Mouse (Mus musculus): Measurements from ENCODE around the gene Pigk. TPM values are rescaled to one million over a fixed set of nuclear protein-coding genes. Genes with fewer than 3 reads are reported as not detected.

The Pigk gene
- polyA plus RNA-seq, 1 experiment = 3.9 TPM

DNA sequence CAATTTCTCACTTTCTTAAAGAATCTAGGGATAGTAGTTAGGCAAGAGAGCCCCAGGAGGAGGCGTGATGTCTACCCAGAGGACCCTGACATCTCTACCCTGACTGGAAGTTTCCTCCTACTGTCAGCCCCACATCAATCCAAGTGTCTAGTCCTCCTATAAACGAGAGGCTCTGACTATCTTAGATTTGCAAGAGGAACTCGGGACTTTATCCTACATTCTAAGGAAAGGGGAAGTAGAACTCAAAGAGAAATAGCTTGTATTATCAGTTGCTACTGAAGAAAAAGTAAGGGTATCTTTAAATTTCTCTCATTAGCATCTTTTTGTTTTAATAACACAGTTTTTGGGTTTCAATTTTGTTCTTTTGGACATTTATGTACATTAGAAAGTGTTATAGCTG is 106.5 kb downstream of the Pigk start:
- Histone ChIP-seq H3K27me3 (ENCODE audit: control insufficient read depth, insufficient read depth, low read length) (no peaks in the 10 kb centered on the region), H3K27ac (ENCODE audit: insufficient read depth, low read depth, low read length) (no peak overlapping the region), H3K4me1 (ENCODE audit: control insufficient read depth, insufficient read depth, insufficient read length, low read length) (no peaks in the 10 kb centered on the region), H3K36me3 (ENCODE audit: control insufficient read depth, insufficient read depth, low read length) (no peaks in the 10 kb centered on the region), H3K4me3 (ENCODE audit: low read depth, low read length) (no peak overlapping the region)
- WGBS = 65% methylated on average over 3 of the region's 3 CpGs
- TF ChIP-seq POLR2A (IDR thresholded peaks at IDR 0.05; ENCODE audit: low read depth, low read length) (no peak), CTCF (IDR thresholded peaks at IDR 0.05; ENCODE audit: extremely low read depth, insufficient read length, insufficient replicate concordance, low read depth, low read length) (no peak)

DNA sequence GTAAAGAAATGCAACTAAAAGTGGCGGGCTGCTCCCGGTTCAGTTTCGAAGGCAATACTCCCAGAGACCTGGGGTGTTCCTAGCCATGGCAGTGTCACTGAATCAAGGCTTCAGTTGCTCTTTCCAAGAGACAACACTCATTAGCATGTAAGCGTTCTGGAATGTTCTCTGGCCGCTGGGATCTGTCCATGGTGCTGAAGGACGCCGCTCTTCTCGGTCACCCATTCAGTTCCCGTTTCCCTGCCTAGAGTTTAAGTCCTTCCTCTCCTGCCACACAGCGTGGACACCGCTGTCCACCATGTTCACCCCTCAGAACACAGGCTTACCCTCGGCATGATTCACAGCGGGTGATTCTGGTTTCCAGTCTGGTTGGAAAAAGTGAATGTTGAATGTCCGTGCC is 107.3 kb downstream of the Pigk start:
- Histone ChIP-seq H3K36me3 (ENCODE audit: control insufficient read depth, insufficient read depth, low read length) (no peaks in the 10 kb centered on the region), H3K27ac (ENCODE audit: insufficient read depth, low read depth, low read length) (no peak overlapping the region), H3K4me1 (ENCODE audit: control insufficient read depth, insufficient read depth, insufficient read length, low read length) (no peaks in the 10 kb centered on the region), H3K27me3 (ENCODE audit: control insufficient read depth, insufficient read depth, low read length) (no peaks in the 10 kb centered on the region), H3K4me3 (ENCODE audit: low read depth, low read length) (no peak overlapping the region)
- WGBS = 41% methylated on average over 14 of the region's 14 CpGs
- TF ChIP-seq POLR2A (IDR thresholded peaks at IDR 0.05; ENCODE audit: low read depth, low read length) = no peak
- TF ChIP-seq CTCF (IDR thresholded peaks at IDR 0.05; ENCODE audit: extremely low read depth, insufficient read length, insufficient replicate concordance, low read depth, low read length) = no peak

DNA sequence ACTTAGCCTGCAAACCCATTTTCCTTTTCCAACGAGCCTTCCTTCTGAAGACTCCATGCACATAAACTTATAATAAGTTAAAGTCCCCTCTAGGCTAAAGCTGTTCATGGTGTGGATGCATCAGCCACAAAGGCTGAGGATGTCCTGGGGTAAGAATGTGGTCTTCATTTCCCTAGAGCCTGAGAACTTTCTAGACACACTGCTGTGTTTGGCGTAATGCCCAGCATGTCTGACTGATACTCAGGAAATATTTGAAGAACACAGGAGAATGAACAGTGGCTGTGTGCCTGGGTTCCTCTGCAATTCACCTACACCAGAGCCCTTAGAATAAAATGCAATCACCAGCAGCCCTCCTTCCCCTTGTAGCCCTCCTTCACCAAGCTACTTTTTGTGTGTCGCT is 117.5 kb downstream of the Pigk start:
- no peaks in the 10 kb centered on the region for H3K36me3 ChIP-seq (ENCODE audit: control insufficient read depth, insufficient read depth, low read length)
- no peaks in the 10 kb centered on the region for H3K4me1 ChIP-seq (ENCODE audit: control insufficient read depth, insufficient read depth, insufficient read length, low read length)
- TF ChIP-seq POLR2A (IDR thresholded peaks at IDR 0.05; ENCODE audit: low read depth, low read length) = no peak
- TF ChIP-seq CTCF (IDR thresholded peaks at IDR 0.05; ENCODE audit: extremely low read depth, insufficient read length, insufficient replicate concordance, low read depth, low read length) = no peak
- no peaks in the 10 kb centered on the region for H3K27me3 ChIP-seq (ENCODE audit: control insufficient read depth, insufficient read depth, low read length)
- H3K27ac ChIP-seq (ENCODE audit: insufficient read depth, low read depth, low read length) = no peak overlapping the region
- 74% methylated on average over 3 of the region's 3 CpGs for WGBS
- H3K4me3 ChIP-seq (ENCODE audit: low read depth, low read length) = no peak overlapping the region

DNA sequence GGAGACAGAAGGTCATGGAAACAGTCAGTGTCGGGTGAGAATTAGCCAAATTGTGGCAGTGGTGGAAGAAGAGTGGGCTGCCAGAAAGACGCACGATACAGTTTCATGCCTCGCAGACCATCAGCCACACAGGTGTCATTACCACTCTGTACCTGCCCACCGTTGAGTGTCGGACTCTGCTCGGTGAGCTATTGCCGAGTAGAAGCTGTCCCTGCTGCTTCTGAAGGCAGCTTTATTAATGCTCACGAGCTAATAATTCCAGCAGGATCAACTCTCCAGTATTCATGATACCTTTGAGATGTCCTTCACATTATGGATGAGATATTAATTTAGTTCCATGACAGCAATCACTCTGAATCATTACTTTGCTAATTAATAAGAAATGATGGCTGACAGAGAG is 118.1 kb downstream of the Pigk start:
- H3K4me3 ChIP-seq (ENCODE audit: low read depth, low read length) = no peak overlapping the region
- WGBS = 85% methylated on average over 9 of the region's 9 CpGs
- no peaks in the 10 kb centered on the region for H3K36me3 ChIP-seq (ENCODE audit: control insufficient read depth, insufficient read depth, low read length)
- no peaks in the 10 kb centered on the region for H3K4me1 ChIP-seq (ENCODE audit: control insufficient read depth, insufficient read depth, insufficient read length, low read length)
- H3K27me3 ChIP-seq (ENCODE audit: control insufficient read depth, insufficient read depth, low read length) = no peaks in the 10 kb centered on the region
- H3K27ac ChIP-seq (ENCODE audit: insufficient read depth, low read depth, low read length) = no peak overlapping the region
- no peak for TF ChIP-seq POLR2A (IDR thresholded peaks at IDR 0.05; ENCODE audit: low read depth, low read length)
- no peak for TF ChIP-seq CTCF (IDR thresholded peaks at IDR 0.05; ENCODE audit: extremely low read depth, insufficient read length, insufficient replicate concordance, low read depth, low read length)

DNA sequence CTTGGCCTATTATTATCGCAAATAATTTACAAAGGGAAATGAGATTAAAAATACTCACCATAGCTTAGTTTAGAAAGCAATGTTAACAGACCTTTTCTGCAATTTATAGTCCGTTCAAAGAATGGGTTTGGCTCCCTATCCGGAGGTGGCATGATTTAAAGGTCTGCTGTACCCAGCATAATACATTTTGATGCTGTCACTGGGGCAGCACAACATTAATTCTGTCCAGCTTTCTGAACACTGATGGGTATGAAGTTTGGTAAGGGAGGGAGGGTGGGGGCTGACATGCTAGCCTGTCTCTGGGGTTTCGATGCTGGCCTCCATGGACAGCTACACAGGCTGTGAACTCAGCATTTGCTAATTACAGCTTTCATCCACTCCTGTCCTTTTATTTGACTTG is 118.5 kb downstream of the Pigk start:
- H3K36me3 ChIP-seq (ENCODE audit: control insufficient read depth, insufficient read depth, low read length) = no peaks in the 10 kb centered on the region
- no peaks in the 10 kb centered on the region for H3K4me1 ChIP-seq (ENCODE audit: control insufficient read depth, insufficient read depth, insufficient read length, low read length)
- no peaks in the 10 kb centered on the region for H3K27me3 ChIP-seq (ENCODE audit: control insufficient read depth, insufficient read depth, low read length)
- TF ChIP-seq CTCF (IDR thresholded peaks at IDR 0.05; ENCODE audit: extremely low read depth, insufficient read length, insufficient replicate concordance, low read depth, low read length) (no peak), POLR2A (IDR thresholded peaks at IDR 0.05; ENCODE audit: low read depth, low read length) (no peak)
- H3K27ac ChIP-seq (ENCODE audit: insufficient read depth, low read depth, low read length) = no peak overlapping the region
- 87% methylated on average over 4 of the region's 4 CpGs for WGBS
- no peak overlapping the region for H3K4me3 ChIP-seq (ENCODE audit: low read depth, low read length)

DNA sequence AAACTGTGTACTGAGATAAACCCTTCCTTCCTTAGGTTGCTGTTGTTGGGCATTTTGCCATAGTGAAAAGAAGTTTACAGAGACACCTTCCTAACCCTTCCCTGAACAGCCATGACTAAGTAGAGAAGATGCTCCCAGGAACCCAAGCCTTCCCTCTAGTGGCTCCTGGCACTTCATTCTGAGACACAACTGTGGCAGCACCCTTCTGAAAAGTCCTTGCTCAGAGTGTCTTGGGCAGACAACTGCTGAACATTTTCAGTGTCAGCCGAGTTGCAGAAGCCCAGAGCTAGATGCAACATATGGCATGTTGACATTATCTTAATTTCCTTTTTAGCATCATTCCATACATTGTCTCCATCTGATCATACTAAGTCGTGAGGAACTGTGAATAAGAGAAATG is 123.5 kb downstream of the Pigk start:
- H3K4me1 ChIP-seq (ENCODE audit: control insufficient read depth, insufficient read depth, insufficient read length, low read length) = no peaks in the 10 kb centered on the region
- H3K36me3 ChIP-seq (ENCODE audit: control insufficient read depth, insufficient read depth, low read length) = no peaks in the 10 kb centered on the region
- TF ChIP-seq CTCF (IDR thresholded peaks at IDR 0.05; ENCODE audit: extremely low read depth, insufficient read length, insufficient replicate concordance, low read depth, low read length) = no peak
- no peak for TF ChIP-seq POLR2A (IDR thresholded peaks at IDR 0.05; ENCODE audit: low read depth, low read length)
- WGBS = 61% methylated on average over 2 of the region's 2 CpGs
- no peaks in the 10 kb centered on the region for H3K27me3 ChIP-seq (ENCODE audit: control insufficient read depth, insufficient read depth, low read length)
- no peak overlapping the region for H3K27ac ChIP-seq (ENCODE audit: insufficient read depth, low read depth, low read length)
- no peak overlapping the region for H3K4me3 ChIP-seq (ENCODE audit: low read depth, low read length)

DNA sequence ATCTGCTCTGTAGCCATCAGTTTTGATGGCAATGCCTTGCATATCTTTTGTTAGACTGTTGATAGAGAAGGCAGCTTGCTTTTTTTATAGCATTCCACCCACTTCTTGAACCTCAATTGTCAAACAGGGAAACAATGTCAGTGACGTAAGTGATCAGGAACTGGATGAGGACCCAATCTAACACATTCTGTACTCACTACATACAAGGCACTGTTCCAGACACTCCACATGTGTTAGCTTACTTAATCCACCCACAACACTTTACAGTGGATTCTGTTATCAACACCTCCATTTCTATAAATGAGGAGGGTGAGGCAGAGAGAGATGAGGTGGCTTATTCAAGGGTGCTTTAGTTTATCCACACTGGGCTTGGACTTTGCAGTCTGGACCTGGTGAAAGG is 124.0 kb downstream of the Pigk start:
- no peak overlapping the region for H3K27ac ChIP-seq (ENCODE audit: insufficient read depth, low read depth, low read length)
- TF ChIP-seq CTCF (IDR thresholded peaks at IDR 0.05; ENCODE audit: extremely low read depth, insufficient read length, insufficient replicate concordance, low read depth, low read length) (no peak), POLR2A (IDR thresholded peaks at IDR 0.05; ENCODE audit: low read depth, low read length) (no peak)
- no peaks in the 10 kb centered on the region for H3K4me1 ChIP-seq (ENCODE audit: control insufficient read depth, insufficient read depth, insufficient read length, low read length)
- H3K4me3 ChIP-seq (ENCODE audit: low read depth, low read length) = no peak overlapping the region
- no peaks in the 10 kb centered on the region for H3K36me3 ChIP-seq (ENCODE audit: control insufficient read depth, insufficient read depth, low read length)
- WGBS = 74% methylated on average over 1 of the region's 1 CpGs
- no peaks in the 10 kb centered on the region for H3K27me3 ChIP-seq (ENCODE audit: control insufficient read depth, insufficient read depth, low read length)

DNA sequence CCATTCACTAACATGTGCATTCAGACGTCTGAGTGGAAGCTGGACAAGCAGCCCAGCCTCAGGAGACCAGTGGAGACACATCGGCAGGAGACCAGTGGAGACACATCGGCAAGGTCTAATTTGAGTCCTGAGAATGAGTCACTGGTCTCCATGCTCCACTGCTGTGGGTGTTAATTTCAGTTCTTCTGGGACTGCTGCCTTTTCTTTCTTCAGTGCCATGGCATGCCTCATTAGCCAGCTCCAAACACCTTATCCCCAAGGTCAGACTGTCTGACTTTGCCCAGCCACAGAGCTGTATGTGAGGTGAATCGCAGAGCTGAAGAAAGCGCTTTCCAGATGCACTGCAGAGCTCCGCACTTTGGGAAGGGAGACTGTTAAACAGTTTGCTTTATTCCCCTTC is 127.4 kb downstream of the Pigk start:
- no peaks in the 10 kb centered on the region for H3K36me3 ChIP-seq (ENCODE audit: control insufficient read depth, insufficient read depth, low read length)
- no peak overlapping the region for H3K4me3 ChIP-seq (ENCODE audit: low read depth, low read length)
- H3K27me3 ChIP-seq (ENCODE audit: control insufficient read depth, insufficient read depth, low read length) = no peaks in the 10 kb centered on the region
- H3K27ac ChIP-seq (ENCODE audit: insufficient read depth, low read depth, low read length) = no peak overlapping the region
- no peaks in the 10 kb centered on the region for H3K4me1 ChIP-seq (ENCODE audit: control insufficient read depth, insufficient read depth, insufficient read length, low read length)
- no peak for TF ChIP-seq POLR2A (IDR thresholded peaks at IDR 0.05; ENCODE audit: low read depth, low read length)
- no peak for TF ChIP-seq CTCF (IDR thresholded peaks at IDR 0.05; ENCODE audit: extremely low read depth, insufficient read length, insufficient replicate concordance, low read depth, low read length)
- whole genome bisulfite sequencing = 84% methylated on average over 6 of the region's 6 CpGs
